Mouse (Mus musculus): ENCODE data around the gene Gm42906. TPM values are rescaled to one million over a fixed set of nuclear protein-coding genes. Genes with fewer than 3 reads are reported as not detected.

The Gm42906 gene
- polyA plus RNA-seq, 1 experiment from 2014 or later = not detected

DNA sequence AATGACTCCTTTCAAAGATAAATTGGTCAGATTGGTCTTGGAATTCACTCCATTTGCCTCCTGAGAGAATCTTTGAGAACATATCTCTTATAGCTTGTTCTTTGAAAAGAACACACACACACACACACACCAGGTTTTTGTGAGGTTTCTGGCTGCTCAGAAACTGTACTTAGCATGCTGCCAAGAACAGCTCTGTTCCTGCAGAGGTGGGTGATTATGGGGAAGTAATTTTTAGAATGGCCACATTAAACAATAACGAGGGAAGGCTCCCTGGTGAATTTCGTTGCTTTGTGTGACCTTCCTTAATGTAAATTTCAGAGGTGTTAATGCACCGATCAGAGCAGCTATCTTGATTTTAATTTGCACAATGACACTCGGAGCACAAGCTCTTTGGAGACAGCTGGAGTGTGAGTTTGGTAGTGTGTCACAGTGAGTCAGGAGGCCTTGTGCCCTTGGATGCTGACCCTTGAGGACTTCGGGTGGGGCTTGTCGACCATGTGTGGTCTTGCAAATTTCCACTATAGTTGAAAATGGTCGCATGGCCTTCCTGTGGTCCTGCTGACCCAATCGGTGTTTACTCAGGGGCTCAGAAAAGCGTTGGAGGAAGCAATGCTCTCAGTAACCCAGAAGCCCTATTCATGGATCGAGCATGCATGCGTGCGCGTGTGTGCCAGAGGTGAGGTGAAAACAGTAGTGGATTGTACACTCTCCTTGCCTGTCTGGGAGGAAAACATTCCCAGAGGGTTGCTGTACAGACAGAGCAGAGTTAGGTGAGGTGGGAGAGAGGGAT, 407.7 kb downstream of the Gm42906 start:
- Histone ChIP-seq H3K9me3 (replicated peaks) (no peaks in the 10 kb centered on the region), H3K4me1 (peaks cover 19% of the 10 kb centered on the region), H3K4me2 (replicated peaks) (no peak overlapping the region), H3K4me3 (replicated peaks) (no peak overlapping the region), H3K9ac (no peak overlapping the region), H3K36me3 (no peaks in the 10 kb centered on the region), H3K27me3 (no peaks in the 10 kb centered on the region), H3K27ac (replicated peaks) (no peak overlapping the region)
- ATAC-seq (ENCODE audit: insufficient number of reproducible peaks, low FRiP score, low TSS enrichment, low read depth) = no peak
- 74% methylated on average over 13 of the region's 13 CpGs for WGBS

- ATAC-seq (ENCODE audit: insufficient number of reproducible peaks, low FRiP score, low TSS enrichment, low read depth) = no peak
- no peak overlapping the region for H3K4me2 ChIP-seq (replicated peaks)
- no peak overlapping the region for H3K4me3 ChIP-seq (replicated peaks)
- no peak overlapping the region for H3K27ac ChIP-seq (replicated peaks)
- H3K36me3 ChIP-seq = no peaks in the 10 kb centered on the region
- H3K9me3 ChIP-seq (replicated peaks) = no peaks in the 10 kb centered on the region; the same call in 1 of the 2 replicates
- no peak overlapping the region for H3K9ac ChIP-seq
- 48% methylated on average over 5 of the region's 5 CpGs for WGBS
- no peaks in the 10 kb centered on the region for H3K27me3 ChIP-seq
- H3K4me1 ChIP-seq = peaks cover 17% of the 10 kb centered on the region
Observed at GRCm38 (mm10) chr5:151018959-151019358, 409.0 kb downstream of the Gm42906 start.

DNA sequence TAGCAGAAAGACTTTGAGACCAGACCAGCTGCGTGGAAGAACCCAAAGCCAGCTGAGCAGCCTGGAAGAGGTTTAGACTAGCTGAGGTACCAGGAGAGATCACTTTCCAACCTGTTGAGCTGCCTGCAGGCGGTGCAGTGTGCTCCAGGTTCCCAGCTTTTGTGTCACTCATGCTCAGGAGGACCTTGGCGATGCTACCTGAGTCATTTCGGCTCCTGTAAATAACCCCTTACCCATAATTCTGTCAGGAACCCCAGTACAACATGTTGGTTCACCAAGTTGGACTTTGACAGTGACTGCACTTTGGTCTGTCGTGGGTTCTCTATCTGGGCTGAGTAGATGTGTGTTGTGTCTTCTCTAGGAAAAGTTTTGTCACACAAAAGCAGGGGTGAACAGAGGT, 409.5 kb downstream of the Gm42906 start:
- Histone ChIP-seq H3K9me3 (replicated peaks) (no peaks in the 10 kb centered on the region; the same call in 1 of the 2 replicates), H3K4me2 (replicated peaks) (no peak overlapping the region), H3K4me3 (replicated peaks) (no peak overlapping the region), H3K4me1 (peaks cover 12% of the 10 kb centered on the region), H3K36me3 (no peaks in the 10 kb centered on the region), H3K9ac (no peak overlapping the region), H3K27ac (replicated peaks) (no peak overlapping the region), H3K27me3 (no peaks in the 10 kb centered on the region)
- ATAC-seq (ENCODE audit: insufficient number of reproducible peaks, low FRiP score, low TSS enrichment, low read depth) = no peak
- 72% methylated on average over 5 of the region's 5 CpGs for WGBS

Other genes with a start within 250 kb of the Gm42906 start
- gene Stard13, start 194.3 kb downstream of the Gm42906 start, polyA plus RNA-seq (2015; fragmentation: Nextera tagmentation; extraction: Ambion mirVana) = 9.0 and 10.7 TPM in 2 replicates
- gene Vmn2r18, start 177.9 kb upstream of the Gm42906 start, polyA plus RNA-seq (2015; fragmentation: Nextera tagmentation; extraction: Ambion mirVana) = 0.08 TPM in 2 replicates
- gene Rfc3, start 223.1 kb upstream of the Gm42906 start, polyA plus RNA-seq (2015; fragmentation: Nextera tagmentation; extraction: Ambion mirVana) = 71.4 and 76.8 TPM in 2 replicates